Mouse (Mus musculus) midbrain, postnatal 0 days (tissue): ENCODE measurements at regions not wholly inside any gene's neighbourhood (a gene's known extent, or its start where the extent isn't known, plus 50 kb on each side); places are given as distances from the start of the nearest gene placed in this dataset.

Experiments used
- ATAC-seq: fragments of 200-750 bp; cut with Nextera tagmentation; 2 replicates; pipeline ENCODE4 v1.8.0; 2017; ENCODE audit warnings: moderate number of reproducible peaks, mild to moderate bottlenecking, moderate TSS enrichment, moderate library complexity; ENCODE audit not compliant: low FRiP score
- DNase-seq: peaks from one replicate; pipeline ENCODE4 v3.0.0-alpha.2; 2015; ENCODE audit warnings: low spot score
- H3K27ac ChIP-seq: fragments of 300-500 bp; sonication (generic); 2 replicates; pipeline ENCODE4 v1.5.1; 2014; ENCODE audit warnings: low read depth, mild to moderate bottlenecking, low read length, mixed read lengths
- H3K27me3 ChIP-seq: fragments of 300-500 bp; sonication (generic); 2 replicates; pipeline ENCODE4 v1.6.1; 2014; ENCODE audit warnings: low read length, control low read depth, mixed read lengths; ENCODE audit not compliant: insufficient read depth
- H3K36me3 ChIP-seq: fragments of 300-500 bp; sonication (generic); 2 replicates; pipeline ENCODE4 v1.6.1; 2014; ENCODE audit warnings: low read length, control low read depth, mixed read lengths; ENCODE audit not compliant: insufficient read depth
- H3K4me1 ChIP-seq: fragments of 300-500 bp; sonication (generic); 2 replicates; pipeline ENCODE4 v1.6.1; 2014; ENCODE audit warnings: mild to moderate bottlenecking, control low read depth, antibody characterized with exemption, low read length, mixed read lengths; ENCODE audit not compliant: insufficient read depth
- H3K4me2 ChIP-seq: fragments of 300-500 bp; sonication (generic); 2 replicates; pipeline ENCODE4 v1.6.1; 2014; ENCODE audit warnings: low read depth, mild to moderate bottlenecking, low read length, mixed read lengths; ENCODE audit not compliant: poor library complexity, severe bottlenecking
- H3K4me3 ChIP-seq: fragments of 300-500 bp; sonication (generic); 2 replicates; pipeline ENCODE4 v1.5.1; 2014; ENCODE audit warnings: low read depth, mild to moderate bottlenecking, low read length, moderate library complexity
- H3K9ac ChIP-seq: fragments of 300-500 bp; sonication (generic); replicated peaks from 2 replicates; pipeline ENCODE4 v1.6.1; 2014; ENCODE audit warnings: mild to moderate bottlenecking, low read length, moderate library complexity, mixed read lengths; ENCODE audit not compliant: poor library complexity, severe bottlenecking
- H3K9me3 ChIP-seq: fragments of 300-500 bp; sonication (generic); 2 replicates; pipeline ENCODE4 v1.6.1; 2016; ENCODE audit warnings: low read length, control low read depth
- CTCF ChIP-seq: IDR thresholded peaks from 2 replicates; pipeline ENCODE4 v1.5.1; 2016; ENCODE audit warnings: antibody characterized with exemption, mild to moderate bottlenecking
- WGBS: fragments of 180-500 bp; shearing (Covaris S2); extraction: QIAGEN DNeasy Blood & Tissue Kit; methylation state at CpG from one replicate; pipeline ENCODE4 v1.1.7; 2014; 5-methylcytosine and 5-hydroxymethylcytosine counted together

DNA sequence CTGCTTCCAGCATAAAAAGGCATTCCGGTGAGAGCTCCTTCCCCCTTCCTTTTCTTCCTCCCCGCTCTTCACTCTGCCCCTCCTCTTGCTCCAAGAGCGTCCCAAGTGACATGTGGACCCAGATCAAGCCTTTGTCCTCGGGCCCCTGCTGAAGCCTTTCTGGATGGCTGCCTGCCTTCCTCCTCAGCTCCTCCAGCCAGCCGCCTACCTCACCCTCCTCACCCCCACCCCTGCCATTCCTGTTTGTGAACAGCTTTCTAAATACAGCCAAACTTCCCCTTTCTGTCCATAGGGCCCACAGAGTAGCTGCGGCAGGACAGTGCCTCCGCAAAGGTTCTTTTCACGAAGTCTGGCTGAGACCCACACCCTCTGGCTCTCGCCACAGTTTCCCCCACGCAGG, 87.2 kb downstream of the Zfp36l2 start:
- ATAC-seq, result no peak

DNA sequence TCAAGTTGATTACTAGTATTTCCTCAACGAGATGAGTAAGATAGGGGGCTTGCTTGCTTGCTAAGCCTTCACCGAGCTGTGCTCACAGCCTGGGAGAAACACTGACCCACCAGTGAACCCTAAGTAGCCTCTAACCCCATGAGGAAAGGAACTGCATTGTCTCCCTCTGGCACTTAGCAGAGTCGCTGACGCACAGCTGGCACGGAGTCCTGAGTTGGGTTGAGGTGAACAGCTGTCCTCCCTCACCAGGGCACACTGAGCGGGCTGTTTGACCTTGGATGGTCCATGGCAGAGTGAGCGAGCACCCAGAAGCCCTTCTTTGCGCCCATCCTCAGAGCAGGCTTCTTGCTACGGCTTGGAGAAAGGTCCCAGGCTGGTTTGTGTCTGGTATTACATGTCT, 88.0 kb downstream of the Zfp36l2 start:
- Histone ChIP-seq H3K27ac (no peak overlapping the region), H3K36me3 (no peaks in the 10 kb centered on the region), H3K4me2 (no peak overlapping the region), H3K9ac (no peak overlapping the region), H3K4me3 (no peak overlapping the region), H3K4me1 (no peaks in the 10 kb centered on the region), H3K9me3 (no peaks in the 10 kb centered on the region), H3K27me3 (no peaks in the 10 kb centered on the region)
- no peak for TF ChIP-seq CTCF
- no peak for ATAC-seq
- WGBS, result 88% methylated on average over 9 of the region's 9 CpGs
- DNase-seq, result no peak

More for the DNA sequence above, 87.2 kb downstream of the Zfp36l2 start:
- no peak overlapping the region for H3K4me3 ChIP-seq
- no peak overlapping the region for H3K9ac ChIP-seq
- peak overlapping the region; percentile 38; the same call in 1 of the 2 replicates for H3K27ac ChIP-seq
- no peaks in the 10 kb centered on the region for H3K27me3 ChIP-seq
- H3K9me3 ChIP-seq, result no peaks in the 10 kb centered on the region
- peak; percentile 35 for DNase-seq
- no peaks in the 10 kb centered on the region for H3K36me3 ChIP-seq
- no peak for TF ChIP-seq CTCF
- no peak overlapping the region for H3K4me2 ChIP-seq
- no peaks in the 10 kb centered on the region for H3K4me1 ChIP-seq
- WGBS, result 39% methylated on average over 10 of the region's 10 CpGs

- Histone ChIP-seq H3K4me2 (no peak overlapping the region), H3K4me3 (no peak overlapping the region), H3K27me3 (no peaks in the 10 kb centered on the region), H3K9ac (no peak overlapping the region), H3K27ac (peak overlapping the region; percentile 67; the same call in 1 of the 2 replicates), H3K9me3 (no peaks in the 10 kb centered on the region), H3K36me3 (no peaks in the 10 kb centered on the region), H3K4me1 (no peaks in the 10 kb centered on the region)
- 88% methylated on average over 6 of the region's 6 CpGs for WGBS
- TF ChIP-seq CTCF, result no peak
- ATAC-seq (no peak), DNase-seq (no peak)
These were observed 89.8 kb downstream of the Zfp36l2 start for GRCm38 (mm10) chr17:84097871-84098430.

DNA sequence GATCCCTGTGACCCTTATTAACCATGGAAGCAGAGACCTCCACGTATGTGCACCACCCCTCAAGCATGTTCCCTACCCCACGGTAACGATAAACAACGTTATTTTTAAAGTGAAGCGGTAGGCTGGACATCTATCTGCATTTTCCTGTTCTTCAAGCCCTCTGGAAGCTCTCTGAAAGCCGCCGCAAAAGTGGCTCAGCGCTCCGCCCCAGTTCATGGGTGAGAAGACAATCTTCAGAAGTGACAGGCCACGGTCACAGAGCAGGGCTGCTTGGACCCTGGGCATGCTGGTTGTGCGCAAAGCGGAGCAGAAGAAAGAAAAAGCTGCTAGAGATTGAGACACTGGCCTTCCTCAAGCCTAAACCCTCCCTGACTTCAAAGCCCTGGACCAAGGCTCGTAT, 90.5 kb downstream of the Zfp36l2 start:
- Histone ChIP-seq H3K27ac (peak overlapping the region; percentile 67), H3K36me3 (no peaks in the 10 kb centered on the region), H3K4me2 (no peak overlapping the region; the same call in 1 of the 2 replicates), H3K4me3 (no peak overlapping the region), H3K27me3 (no peaks in the 10 kb centered on the region), H3K4me1 (no peaks in the 10 kb centered on the region), H3K9me3 (no peaks in the 10 kb centered on the region), H3K9ac (no peak overlapping the region)
- no peak for ATAC-seq
- no peak for DNase-seq
- WGBS, result 46% methylated on average over 13 of the region's 13 CpGs
- TF ChIP-seq CTCF, result no peak

- Histone ChIP-seq H3K36me3 (no peaks in the 10 kb centered on the region), H3K4me3 (peak overlapping the region; percentile 32), H3K4me2 (peak overlapping the region; percentile 65), H3K27me3 (no peaks in the 10 kb centered on the region), H3K9ac (peak overlapping the region; percentile 65), H3K9me3 (no peaks in the 10 kb centered on the region), H3K27ac (peak overlapping the region; percentile 67), H3K4me1 (no peaks in the 10 kb centered on the region)
- DNase-seq (peak; percentile 92), ATAC-seq (peak; percentile 87)
- 1% methylated on average over 59 of the region's 59 CpGs for WGBS
- no peak for TF ChIP-seq CTCF
These were observed 91.1 kb downstream of the Zfp36l2 start for GRCm38 (mm10) chr17:84096345-84097260.

DNA sequence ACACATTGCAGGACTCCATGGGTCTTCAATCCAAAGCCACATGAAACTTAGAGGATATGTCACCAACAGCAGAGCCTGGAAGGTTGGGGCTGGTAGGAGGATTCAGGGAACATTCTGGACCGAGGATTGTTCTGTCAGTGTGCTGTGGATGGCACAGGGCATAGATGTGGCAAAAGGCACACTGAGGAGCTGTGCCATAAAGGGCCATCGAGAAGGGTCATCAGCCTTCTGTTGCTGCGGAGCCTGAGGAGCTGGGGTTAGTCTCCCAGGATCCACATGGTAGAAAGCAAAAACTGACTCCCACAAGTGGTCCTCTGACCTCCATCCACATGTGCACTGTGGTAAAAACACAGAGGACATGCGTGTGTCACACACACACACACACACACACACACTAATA, 91.9 kb downstream of the Zfp36l2 start:
- WGBS, result 18% methylated on average over 4 of the region's 4 CpGs
- Histone ChIP-seq H3K9me3 (no peaks in the 10 kb centered on the region), H3K27ac (peak overlapping the region; percentile 27; the same call in 1 of the 2 replicates), H3K4me3 (no peak overlapping the region), H3K27me3 (no peaks in the 10 kb centered on the region), H3K4me1 (no peaks in the 10 kb centered on the region), H3K9ac (no peak overlapping the region), H3K36me3 (no peaks in the 10 kb centered on the region), H3K4me2 (no peak overlapping the region)
- DNase-seq (no peak), ATAC-seq (0 out of 2 replicates have a peak, but pooled peaks have one; percentile 14)
- no peak for TF ChIP-seq CTCF
